Mouse (Mus musculus): ENCODE data around the gene Ift122.

GRCm38 (mm10) chr6:115915601-115916445 lies 62.6 kb downstream of the Ift122 start:
- TF ChIP-seq FLI1 (IDR thresholded peaks at IDR 0.05; ENCODE audit: low read length), result no peak
- TF ChIP-seq GATA1 (IDR thresholded peaks at IDR 0.05; ENCODE audit: borderline replicate concordance, low read length), result no peak
